Mouse (Mus musculus) hindlimb bud, embryonic 11.5 days (tissue): ENCODE results near the gene 4931409K22Rik.
"Not testable (repeated sequence)": the region's sequence is repeated elsewhere in the genome, so short reads cannot be mapped to it uniquely, and the experiment has no call there.

ENCODE experiments used
- DNase-seq: peaks from one replicate; pipeline ENCODE4 v3.0.0-alpha.2; 2012; ENCODE audit warnings: low read depth, low spot score; ENCODE audit errors: extremely low spot score

The 4931409K22Rik gene

DNA sequence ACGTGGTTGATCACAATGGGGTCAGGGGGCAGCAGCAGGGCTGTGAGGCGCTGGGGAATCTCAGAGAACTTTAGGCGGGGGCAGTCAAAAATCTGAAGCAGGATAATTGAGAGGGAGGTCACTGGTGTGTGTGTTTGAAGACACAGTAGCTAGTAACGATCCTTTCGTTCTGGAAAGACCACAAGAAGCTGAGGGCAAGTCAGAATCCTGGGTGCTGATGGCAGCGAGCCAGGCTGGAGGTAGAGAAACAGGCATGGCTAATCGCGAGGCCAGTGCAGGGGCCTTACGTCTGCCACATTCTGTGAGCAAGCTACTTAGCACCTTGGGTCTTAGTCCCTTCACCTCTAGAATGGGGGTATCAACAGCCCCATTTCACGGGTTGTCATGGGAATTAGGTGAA, 37.3 kb upstream of the 4931409K22Rik start:
- no peak for DNase-seq

DNA sequence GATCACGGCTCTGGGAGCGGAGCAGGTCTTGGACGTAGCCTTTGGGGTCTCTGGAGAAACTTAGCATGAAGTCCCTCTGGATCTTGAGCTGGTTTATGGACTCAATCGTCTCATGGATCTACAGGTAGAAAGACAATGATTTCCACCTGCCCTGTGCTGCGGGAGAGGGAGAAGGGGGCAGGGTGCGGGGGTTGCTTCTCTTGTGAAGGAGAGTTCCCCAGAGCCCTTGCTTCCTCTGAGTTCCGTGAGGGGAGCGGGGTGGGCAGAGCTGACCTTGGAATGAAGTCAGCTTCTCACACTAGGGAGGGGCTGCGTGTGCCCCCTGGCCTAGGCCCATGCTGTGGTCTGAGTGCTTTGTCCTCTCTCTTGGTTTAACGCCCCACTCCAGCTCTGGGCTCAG, 36.6 kb upstream of the 4931409K22Rik start:
- DNase-seq, result no peak

GRCm38 (mm10) chr5:24592471-24593160, 36.0 kb upstream of the 4931409K22Rik start:
- DNase-seq, result no peak

GRCm38 (mm10) chr5:24591796-24592470, 35.3 kb upstream of the 4931409K22Rik start:
- DNase-seq, result no peak

DNA sequence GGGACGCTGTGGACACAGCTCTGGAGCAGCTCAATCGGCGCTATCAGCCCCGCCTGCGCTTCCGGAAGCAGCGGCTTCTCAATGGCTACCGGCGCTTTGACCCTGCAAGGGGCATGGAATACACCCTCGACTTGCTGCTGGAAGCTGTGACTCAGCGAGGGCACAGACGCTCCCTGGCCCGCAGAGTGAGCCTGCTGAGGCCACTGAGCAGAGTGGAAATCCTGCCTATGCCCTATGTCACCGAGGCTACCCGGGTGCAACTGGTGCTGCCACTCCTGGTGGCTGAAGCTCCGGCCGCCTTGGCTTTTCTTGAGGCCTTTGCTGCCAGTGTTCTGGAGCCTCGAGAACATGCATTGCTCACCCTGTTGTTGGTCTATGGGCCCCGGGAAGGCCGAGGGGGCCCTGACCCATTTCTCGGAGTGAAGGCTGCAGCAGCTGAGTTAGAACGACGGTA, 34.7 kb upstream of the 4931409K22Rik start:
- no peak for DNase-seq

DNA sequence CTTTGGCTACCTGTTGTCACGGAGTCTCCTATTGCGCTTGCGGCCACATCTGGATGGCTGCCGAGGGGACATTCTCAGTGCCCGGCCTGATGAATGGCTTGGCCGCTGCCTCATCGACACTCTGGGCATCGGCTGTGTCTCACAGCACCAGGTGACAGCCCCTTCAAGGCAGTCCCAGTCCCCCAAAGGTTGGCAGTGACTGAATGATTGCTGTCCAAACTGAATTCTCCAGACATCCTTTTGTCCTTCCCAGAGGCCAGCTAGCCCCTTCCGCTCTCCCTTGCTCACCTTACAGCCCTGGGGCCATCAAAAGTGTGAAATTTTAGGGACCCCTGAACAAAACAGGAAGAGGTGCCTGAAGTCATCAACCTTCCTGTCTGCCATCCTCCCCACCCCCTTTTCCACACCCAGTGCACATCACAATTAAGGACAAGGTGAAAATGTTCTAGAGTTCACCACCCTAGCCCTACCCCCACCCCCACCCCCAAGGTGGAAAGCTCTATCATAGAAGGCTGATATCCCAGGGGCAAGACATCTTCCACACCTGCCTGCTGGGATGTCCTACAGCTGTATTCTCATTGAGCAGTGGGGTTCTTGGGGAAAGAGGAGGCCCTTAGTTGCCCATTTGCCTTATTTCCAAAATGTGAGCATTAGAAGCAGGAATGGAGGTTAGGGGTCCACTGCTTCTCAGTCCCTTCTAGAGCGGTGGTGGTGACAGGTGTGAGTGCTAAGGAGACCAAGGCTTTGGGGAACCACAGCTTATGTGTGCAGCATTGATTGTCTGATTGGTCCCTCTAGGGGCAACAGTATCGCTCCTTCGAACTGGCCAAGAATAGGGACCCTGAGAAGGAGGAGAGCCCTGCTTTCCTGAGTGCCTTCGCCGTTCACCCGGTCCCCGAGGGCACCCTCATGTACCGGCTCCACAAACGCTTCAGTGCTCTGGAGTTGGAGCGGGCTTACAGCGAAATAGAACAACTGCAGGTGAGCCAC, 33.2 kb upstream of the 4931409K22Rik start:
- no peak for DNase-seq

DNA sequence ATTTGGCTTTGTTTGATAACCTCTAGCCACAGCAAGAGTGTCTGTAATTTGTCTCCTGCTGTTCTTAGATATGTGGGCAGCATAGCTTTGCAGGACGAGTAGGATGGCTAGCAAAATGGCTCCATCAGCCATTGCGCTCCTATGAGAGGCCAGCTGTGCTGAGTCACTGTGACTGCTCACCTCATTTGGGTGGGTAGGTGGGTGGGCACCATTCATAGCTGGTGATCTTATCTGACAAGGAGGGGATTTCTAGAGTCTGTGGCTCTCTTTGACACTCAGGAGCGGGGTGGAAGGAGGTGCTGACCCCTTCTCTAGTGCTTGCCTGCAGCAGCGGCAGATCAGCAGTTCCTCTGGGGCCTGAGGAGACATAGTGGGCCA, 30.6 kb upstream of the 4931409K22Rik start:
- no peak for DNase-seq

- DNase-seq, result peak; percentile 39
Observed at GRCm38 (mm10) chr5:24586547-24587199, 30.1 kb upstream of the 4931409K22Rik start, which contains the start of gene Chpf2. Gene Chpf2, plus strand, starts transcription at chr5:24586741.

- DNase-seq, result no peak
Observed at GRCm38 (mm10) chr5:24586106-24586505, 29.5 kb upstream of the 4931409K22Rik start.

DNA sequence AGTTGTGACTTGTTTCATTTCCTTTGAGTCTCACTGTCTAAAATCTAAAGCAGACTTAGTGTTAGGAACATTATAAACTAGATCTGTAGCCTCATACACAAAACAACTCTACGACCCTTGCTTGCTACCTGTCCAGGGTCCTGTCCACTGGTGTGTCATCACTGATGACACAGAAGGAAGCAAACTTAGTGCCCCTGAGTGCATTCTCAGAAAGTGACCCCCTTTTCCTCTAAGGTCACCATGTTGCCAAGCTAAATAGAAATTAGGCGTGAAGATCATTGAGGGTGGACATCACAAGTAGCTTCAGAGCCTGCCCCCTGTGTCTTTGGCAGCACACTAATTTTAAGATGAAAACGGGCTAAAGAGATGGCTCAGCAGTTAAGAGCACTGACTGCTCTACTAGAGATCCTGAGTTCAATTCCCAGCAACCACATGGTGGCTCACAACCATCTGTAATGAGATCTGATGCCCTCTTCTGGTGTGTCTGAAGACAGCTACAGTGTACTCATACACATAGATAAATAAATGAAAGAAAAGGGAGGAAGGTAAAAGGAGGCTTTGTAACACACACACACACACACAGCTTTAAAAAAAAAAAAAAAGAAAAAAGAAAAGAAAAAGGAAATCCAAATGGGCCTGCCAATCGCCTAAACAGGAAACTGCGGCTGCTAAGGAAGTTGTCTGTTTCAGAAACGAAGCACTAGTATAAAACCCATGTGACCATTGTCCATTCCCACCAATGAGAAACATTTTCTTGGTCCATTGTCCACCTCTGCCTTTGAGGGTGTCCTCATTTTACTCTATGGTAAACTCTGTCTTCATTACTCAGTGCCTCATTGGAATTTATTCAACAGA, 21.7 kb upstream of the 4931409K22Rik start:
- DNase-seq, result no peak

DNA sequence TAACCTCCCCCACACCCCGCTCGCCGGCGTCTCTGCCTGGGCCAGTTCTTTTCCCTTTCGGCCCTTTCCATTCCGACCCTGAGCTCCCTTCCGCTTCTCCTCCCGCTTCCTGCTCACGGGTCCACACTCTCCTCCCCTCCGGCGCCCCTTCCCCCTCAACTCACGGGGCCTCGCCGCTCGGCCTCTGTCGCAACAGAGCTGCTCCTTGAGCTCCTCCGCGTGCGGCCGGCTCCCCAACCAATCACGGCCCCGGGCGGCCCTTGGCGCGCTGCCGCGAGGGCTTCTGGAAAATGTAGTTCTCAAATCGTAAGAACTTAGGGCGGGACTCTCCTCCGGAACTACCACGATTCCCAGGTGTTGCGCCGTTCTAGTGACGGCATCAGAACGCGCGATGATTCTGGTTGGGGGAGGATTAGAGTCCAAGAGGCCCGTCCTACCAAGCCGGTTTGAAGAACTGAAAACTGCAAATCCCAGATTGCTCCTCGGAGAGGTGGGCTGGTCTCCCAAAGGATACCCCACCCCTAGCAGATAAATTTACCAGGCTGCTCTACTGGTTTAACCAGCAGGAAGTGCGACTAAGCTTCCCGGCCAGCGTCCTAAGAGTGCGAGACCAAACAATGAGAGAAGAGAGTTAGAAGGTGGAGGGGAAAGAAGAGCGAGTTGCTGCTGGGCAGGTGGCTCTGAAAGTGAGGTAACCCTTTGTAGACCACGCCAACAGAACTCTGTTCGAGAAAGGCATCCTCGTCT, 20.7 kb upstream of the 4931409K22Rik start, which contains the start of gene Abcf2:
Gene Abcf2, minus strand, starts transcription at position 285 of the 747 bp plus-strand sequence.
- peak; percentile 100 for DNase-seq

DNA sequence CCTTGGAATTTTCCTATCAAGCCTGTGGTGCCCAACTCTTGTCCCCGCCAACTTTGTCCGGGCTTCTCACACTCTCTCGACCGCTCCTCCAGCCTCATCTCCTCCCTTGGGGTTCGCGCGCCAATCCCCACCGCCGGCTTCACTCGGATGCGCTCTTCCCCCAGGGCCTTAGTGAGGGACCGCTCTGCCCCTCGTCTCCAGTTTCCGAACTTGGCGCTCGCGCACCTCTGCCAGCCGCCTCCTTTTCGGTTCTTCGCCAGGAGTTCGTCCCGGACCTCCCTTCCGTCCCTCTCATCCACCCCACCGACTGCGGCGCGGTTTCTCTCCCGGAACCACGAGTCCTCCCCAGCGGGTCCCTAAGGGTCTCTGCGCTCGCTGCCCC, 20.2 kb upstream of the 4931409K22Rik start:
- no peak for DNase-seq

GRCm38 (mm10) chr5:24575948-24576347, 19.3 kb upstream of the 4931409K22Rik start:
- no peak for DNase-seq

- not testable (repeated sequence) for DNase-seq
Observed at GRCm38 (mm10) chr5:24555335-24555734, 1.3 kb downstream of the 4931409K22Rik start.

DNA sequence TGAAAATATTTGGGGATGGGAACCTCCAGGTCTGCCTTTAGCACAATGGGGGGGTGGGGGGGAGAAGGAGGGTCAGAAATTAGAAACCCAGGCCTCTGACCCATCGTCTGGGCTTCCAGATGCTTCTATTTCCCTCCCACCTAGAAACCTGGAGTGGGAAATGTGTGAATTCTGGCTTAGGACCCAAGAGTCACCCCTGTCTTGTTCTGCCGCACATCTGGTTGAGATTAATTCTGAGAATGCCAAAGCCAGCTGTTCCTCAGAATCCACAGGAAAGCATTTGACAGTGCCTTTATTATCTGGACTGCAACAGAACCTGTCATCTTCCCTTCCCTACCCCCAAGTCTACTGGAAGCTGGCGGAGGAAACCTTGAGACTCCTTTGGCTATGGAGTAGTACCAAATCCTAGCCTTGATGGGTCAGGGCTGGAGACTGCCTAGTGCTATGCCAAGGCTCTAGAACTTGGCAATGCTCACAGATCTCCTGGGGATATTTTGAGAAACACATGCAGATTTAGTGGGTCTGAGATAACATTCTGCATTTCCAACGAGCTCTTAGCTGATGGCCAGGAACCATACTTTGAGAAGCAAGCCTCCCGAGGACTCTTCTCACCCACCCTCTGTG, 2.9 kb downstream of the 4931409K22Rik start:
- DNase-seq, result no peak

DNA sequence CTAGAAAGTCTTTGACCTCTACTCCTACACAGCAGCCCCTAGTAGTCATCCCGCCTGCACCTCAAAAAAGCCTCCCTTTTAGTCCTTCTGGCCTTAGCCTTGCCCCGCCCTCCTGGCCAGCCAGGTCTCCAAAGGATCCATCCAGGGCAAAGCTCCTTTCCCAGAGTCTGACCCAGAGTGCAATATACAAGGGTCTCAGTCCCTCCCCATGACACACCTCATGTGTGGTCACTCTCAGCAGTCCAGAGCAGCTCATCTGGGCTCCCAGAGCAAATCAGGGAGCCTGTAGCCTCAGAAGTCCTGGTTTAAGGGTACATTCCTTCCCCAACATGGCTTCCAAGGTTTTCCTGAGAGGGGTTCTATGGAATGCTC, 5.3 kb downstream of the 4931409K22Rik start:
- DNase-seq, result no peak

GRCm38 (mm10) chr5:24550598-24551316, 5.9 kb downstream of the 4931409K22Rik start:
- no peak for DNase-seq

- no peak for DNase-seq
Observed at GRCm38 (mm10) chr5:24542643-24543042, 14.0 kb downstream of the 4931409K22Rik start.
